Mouse (Mus musculus) erythroblast, adult 5-6 weeks (primary cell): ENCODE measurements around the gene Mcee. TPM values are rescaled to one million over a fixed set of nuclear protein-coding genes. Genes with fewer than 3 reads are reported as not detected.

Source experiments
- ATAC-seq: replicated peaks from 2 replicates; pipeline ENCODE4 v1.8.0; 2016; ENCODE audit warnings: moderate number of reproducible peaks, mild to moderate bottlenecking, moderate TSS enrichment, inconsistent platforms; ENCODE audit not compliant: poor library complexity, low FRiP score, severe bottlenecking
- total RNA-seq, 2 experiments: library from RNA; stranded (forward) in 1 of 2; stranded (reverse) in 1 of 2; fragments of 150-400 nt in 1 of 2; fragments of 200-764, 138-1000 nt in 1 of 2; gene quantifications; 2 replicates each; pipeline versions ENCODE4 v1.2.3 to v1.2.4; 2015 to 2017; ENCODE audit warnings: low replicate concordance in 2 of 2

The Mcee gene
- total RNA-seq (2015; ENCODE audit: low replicate concordance): 18.4 and 49.0 TPM in 2 replicates
- 32.8 and 38.4 TPM in 2 replicates for total RNA-seq (2017; ENCODE audit: low replicate concordance)

GRCm38 (mm10) chr7:64392122-64392818 is at the start of gene Mcee, which contains the start of gene Mphosph10:
Gene Mcee (plus strand): TSS chr7:64392607.
Gene Mphosph10 (minus strand): TSS chr7:64392268.
- peak; percentile 96 for ATAC-seq

GRCm38 (mm10) chr7:64347813-64348212 is 44.6 kb upstream of the Mcee start:
- ATAC-seq: no peak

GRCm38 (mm10) chr7:64349147-64349861 is 43.1 kb upstream of the Mcee start:
- ATAC-seq: no peak

GRCm38 (mm10) chr7:64351087-64351486 is 41.3 kb upstream of the Mcee start:
- ATAC-seq: no peak

- ATAC-seq: no peak
These were observed 38.2 kb upstream of the Mcee start for GRCm38 (mm10) chr7:64354206-64354605.

- no peak for ATAC-seq
These were observed 35.7 kb upstream of the Mcee start for GRCm38 (mm10) chr7:64356661-64357060.

GRCm38 (mm10) chr7:64357405-64357804 is 35.0 kb upstream of the Mcee start:
- ATAC-seq: no peak

GRCm38 (mm10) chr7:64358666-64359065 is 33.7 kb upstream of the Mcee start:
- no peak for ATAC-seq

GRCm38 (mm10) chr7:64359943-64360585 is 32.3 kb upstream of the Mcee start:
- ATAC-seq: no peak

- no peak for ATAC-seq
These were observed 31.8 kb upstream of the Mcee start for GRCm38 (mm10) chr7:64360586-64360945.

GRCm38 (mm10) chr7:64365863-64366262 is 26.5 kb upstream of the Mcee start:
- ATAC-seq: no peak

- ATAC-seq: no peak
These were observed 22.6 kb upstream of the Mcee start for GRCm38 (mm10) chr7:64369841-64370240.

- no peak for ATAC-seq
These were observed 20.2 kb upstream of the Mcee start for GRCm38 (mm10) chr7:64371940-64372878.

GRCm38 (mm10) chr7:64373147-64373829 is 19.1 kb upstream of the Mcee start:
- ATAC-seq: 0 out of 2 replicates have a peak, but pooled peaks have one; percentile 23

- peak; percentile 97 for ATAC-seq
These were observed 18.4 kb upstream of the Mcee start, which contains the start of gene Fan1 for GRCm38 (mm10) chr7:64373830-64374562. Gene Fan1 (minus strand): TSS chr7:64374095.

- ATAC-seq: 0 out of 2 replicates have a peak, but pooled peaks have one; percentile 0
These were observed 928 bp upstream of the Mcee start for GRCm38 (mm10) chr7:64391479-64391878.

GRCm38 (mm10) chr7:64392819-64393151 is 378 bp downstream of the Mcee start:
- ATAC-seq: no peak

- ATAC-seq: no peak
These were observed 8.3 kb downstream of the Mcee start for GRCm38 (mm10) chr7:64400725-64401124.
